Mouse (Mus musculus) macrophage (primary cell): ENCODE data around the gene Wfdc9. TPM values are rescaled to one million over a fixed set of nuclear protein-coding genes. Genes with fewer than 3 reads are reported as not detected.

Experiments
- polyA plus RNA-seq: library from polyadenylated mRNA; stranded (reverse); fragments of 250-400 nt; gene quantifications from 3 replicates; pipeline ENCODE4 v1.2.4, GENCODE M21; 2018; ENCODE audit warnings: inconsistent platforms

Wfdc9 gene
- polyA plus RNA-seq, 1 experiment from 2014 or later, result not detected

Other genes with a start within 250 kb of the Wfdc9 start
- 114 to 215 TPM (median 133 TPM) in 3 replicates for gene Sdc4, start 212.7 kb downstream of the Wfdc9 start, polyA plus RNA-seq
- gene Sys1, start 199.6 kb downstream of the Wfdc9 start, polyA plus RNA-seq, result 6.9 to 30.0 TPM (median 27.8 TPM) in 3 replicates
- 0.30 TPM in 1 of 3 replicates, not detected in the others for gene Gm20458, start 195.6 kb downstream of the Wfdc9 start, polyA plus RNA-seq
- gene Trp53tg5, start 182.9 kb downstream of the Wfdc9 start, polyA plus RNA-seq, result not detected in 3 replicates
- 13.0 to 46.6 TPM (median 28.5 TPM) in 3 replicates for gene Dbndd2, start 170.5 kb downstream of the Wfdc9 start, polyA plus RNA-seq
- 58.4 to 92.7 TPM (median 64.5 TPM) in 3 replicates for gene Pigt, start 159.1 kb downstream of the Wfdc9 start, polyA plus RNA-seq
- not detected in 3 replicates for gene Wfdc2, start 94.2 kb downstream of the Wfdc9 start, polyA plus RNA-seq
- gene Spint3, start 83.1 kb downstream of the Wfdc9 start, polyA plus RNA-seq, result not detected in 3 replicates
- gene Wfdc6a, start 71.1 kb downstream of the Wfdc9 start, polyA plus RNA-seq, result not detected in 3 replicates
- gene Eppin, start 63.0 kb downstream of the Wfdc9 start, polyA plus RNA-seq, result not detected in 3 replicates
- gene Wfdc6b, start 43.1 kb downstream of the Wfdc9 start, polyA plus RNA-seq, result not detected in 3 replicates
- gene Wfdc8, start 43.0 kb downstream of the Wfdc9 start, polyA plus RNA-seq, result not detected in 3 replicates
- gene Wfdc16, start 17.8 kb downstream of the Wfdc9 start, polyA plus RNA-seq, result not detected in 3 replicates
- not detected in 3 replicates for gene Wfdc10, start 537 bp downstream of the Wfdc9 start, polyA plus RNA-seq
- not detected in 3 replicates for gene Wfdc11, start 17.5 kb upstream of the Wfdc9 start, polyA plus RNA-seq
- not detected in 3 replicates for gene Wfdc13, start 28.5 kb upstream of the Wfdc9 start, polyA plus RNA-seq
- not detected in 3 replicates for gene Spint4, start 41.9 kb upstream of the Wfdc9 start, polyA plus RNA-seq
- gene Spint5, start 58.7 kb upstream of the Wfdc9 start, polyA plus RNA-seq, result not detected in 3 replicates
- gene Wfdc3, start 89.3 kb upstream of the Wfdc9 start, polyA plus RNA-seq, result not detected in 3 replicates
- gene Dnttip1, start 89.4 kb upstream of the Wfdc9 start, polyA plus RNA-seq, result 20.7 to 27.5 TPM (median 21.6 TPM) in 3 replicates
- gene Ube2c, start 113.3 kb upstream of the Wfdc9 start, polyA plus RNA-seq, result 1.7 to 21.7 TPM (median 12.8 TPM) in 3 replicates
- gene Tnnc2, start 123.4 kb upstream of the Wfdc9 start, polyA plus RNA-seq, result not detected in 3 replicates
- 7.1 to 8.5 TPM (median 7.3 TPM) in 3 replicates for gene Snx21, start 129.2 kb upstream of the Wfdc9 start, polyA plus RNA-seq
- 9.7 to 17.7 TPM (median 17.1 TPM) in 3 replicates for gene Acot8, start 148.3 kb upstream of the Wfdc9 start, polyA plus RNA-seq
- gene Zswim3, start 148.5 kb upstream of the Wfdc9 start, polyA plus RNA-seq, result 3.3 to 3.6 TPM (median 3.4 TPM) in 3 replicates
- gene Zswim1, start 166.1 kb upstream of the Wfdc9 start, polyA plus RNA-seq, result 4.8 to 5.4 TPM (median 5.2 TPM) in 3 replicates
- 0.80 TPM in 1 of 3 replicates, not detected in the others for gene Spata25, start 172.0 kb upstream of the Wfdc9 start, polyA plus RNA-seq
- gene Ctsa, start 176.3 kb upstream of the Wfdc9 start, polyA plus RNA-seq, result 1,416 to 1,739 TPM (median 1,652 TPM) in 3 replicates
- gene Neurl2, start 176.9 kb upstream of the Wfdc9 start, polyA plus RNA-seq, result 3.9 to 17.8 TPM (median 7.7 TPM) in 3 replicates
- gene Pltp, start 201.1 kb upstream of the Wfdc9 start, polyA plus RNA-seq, result 538 to 865 TPM (median 584 TPM) in 3 replicates
- 14.5 to 26.1 TPM (median 19.1 TPM) in 3 replicates for gene Pcif1, start 222.7 kb upstream of the Wfdc9 start, polyA plus RNA-seq